Mouse (Mus musculus) MEL (cell line): ENCODE measurements around the gene Sall1.

Experiments
- CTCF ChIP-seq, 3 experiments: IDR thresholded peaks in 2 of 3; conservative IDR thresholded peaks in 1 of 3; 2 replicates each; pipeline ENCODE4 v1.5.1; 2011 to 2012; ENCODE audit warnings: low read length in 3 of 3, low read depth in 2 of 3, mild to moderate bottlenecking in 2 of 3, improper control_type of control experiment in 1 of 3, inconsistent platforms in 1 of 3, mixed read lengths in 1 of 3, moderate library complexity in 1 of 3; ENCODE audit not compliant: control insufficient read depth in 1 of 3, insufficient read depth in 1 of 3, poor library complexity in 1 of 3, severe bottlenecking in 1 of 3
- EP300 ChIP-seq, 2 experiments: IDR thresholded peaks; 2 replicates each; pipeline ENCODE4 v1.6.1; 2011; ENCODE audit warnings: improper control_type of control experiment in 2 of 2, low read length in 2 of 2, low read depth in 1 of 2, mild to moderate bottlenecking in 1 of 2
- MAX ChIP-seq: IDR thresholded peaks from 2 replicates; pipeline ENCODE4 v1.6.1; 2011; ENCODE audit warnings: low read length, improper control_type of control experiment
- POLR2A ChIP-seq, 2 experiments: IDR thresholded peaks; 2 replicates each; pipeline ENCODE4 v1.6.1; 2011 to 2012; ENCODE audit warnings: low read length in 2 of 2, mild to moderate bottlenecking in 2 of 2, control low read depth in 1 of 2, improper control_type of control experiment in 1 of 2, low read depth in 1 of 2, moderate library complexity in 1 of 2; ENCODE audit not compliant: control insufficient read depth in 1 of 2, insufficient read depth in 1 of 2, poor library complexity in 1 of 2
- POLR2AphosphoS5 ChIP-seq: IDR thresholded peaks from 2 replicates; pipeline ENCODE4 v1.6.1; 2012; ENCODE audit warnings: low read depth, borderline replicate concordance, mild to moderate bottlenecking, inconsistent platforms, low read length, moderate library complexity, mixed read lengths
- RAD21 ChIP-seq: IDR thresholded peaks from 2 replicates; pipeline ENCODE4 v1.6.1; 2011; ENCODE audit warnings: mild to moderate bottlenecking, low read depth, low read length, improper control_type of control experiment
- USF1 ChIP-seq: IDR thresholded peaks from 2 replicates; pipeline ENCODE4 v1.6.1; 2014; ENCODE audit warnings: low read depth, mild to moderate bottlenecking, inconsistent platforms, low read length, improper control_type of control experiment, moderate library complexity

DNA sequence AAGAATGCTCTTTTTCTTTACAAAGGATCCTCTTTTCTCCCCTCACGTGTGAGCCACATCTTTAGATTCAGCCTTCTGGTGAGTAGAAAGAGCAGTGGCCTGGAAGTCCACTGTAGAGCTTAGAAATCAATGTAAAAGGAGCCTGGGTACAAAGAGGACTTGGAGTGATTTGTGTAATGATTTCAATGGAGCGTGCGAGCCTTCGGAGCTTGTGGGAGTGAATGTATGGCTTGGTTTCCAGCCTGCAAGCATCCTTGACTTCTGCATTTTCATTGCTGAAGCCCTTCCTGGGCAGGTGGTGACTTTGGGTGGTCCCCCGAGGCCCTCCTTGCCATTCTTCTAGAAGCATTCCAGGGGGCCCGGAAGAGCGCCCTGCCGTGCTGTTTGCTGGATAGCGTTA lies 20.1 kb upstream of the Sall1 start:
- no peak for TF ChIP-seq CTCF (IDR thresholded peaks at IDR 0.05 in 2 of 3, conservative IDR thresholded peaks at IDR 0.05 in 1 of 3; ENCODE audit: control insufficient read depth in 1 of 3, insufficient read depth in 1 of 3, low read depth in 2 of 3, low read length in 3 of 3, poor library complexity in 1 of 3, severe bottlenecking in 1 of 3)
- TF ChIP-seq RAD21 = no peak
- no peak for TF ChIP-seq EP300 (IDR thresholded peaks at IDR 0.05; ENCODE audit: low read depth in 1 of 2, low read length in 2 of 2)
- TF ChIP-seq POLR2AphosphoS5 = no peak
- TF ChIP-seq POLR2A (IDR thresholded peaks at IDR 0.05; ENCODE audit: control insufficient read depth in 1 of 2, insufficient read depth in 1 of 2, low read depth in 1 of 2, low read length in 2 of 2, poor library complexity in 1 of 2) = no peak
- TF ChIP-seq USF1 = no peak
- TF ChIP-seq MAX = no peak
